Mouse (Mus musculus) brain, embryonic 14.5 days (tissue): Measurements from ENCODE around the gene Ifnar2.

Source experiments
- CTCF ChIP-seq: fragments of 200-500 bp; IDR thresholded peaks from 2 replicates; pipeline ENCODE4 v1.5.1; 2012; ENCODE audit warnings: inconsistent platforms, mild to moderate bottlenecking, moderate library complexity, borderline replicate concordance; ENCODE audit not compliant: insufficient read depth, insufficient read length; ENCODE audit errors: extremely low read depth
- POLR2A ChIP-seq: fragments of 200-500 bp; IDR thresholded peaks from 2 replicates; pipeline ENCODE4 v1.6.1; 2012; ENCODE audit warnings: mild to moderate bottlenecking, inconsistent platforms, borderline replicate concordance; ENCODE audit not compliant: poor library complexity, insufficient read depth, insufficient read length, severe bottlenecking; ENCODE audit errors: extremely low read depth

GRCm38 (mm10) chr16:91391421-91391820, 18.8 kb downstream of the Ifnar2 start, which contains the start of gene Gm21970:
- TF ChIP-seq CTCF (no peak), POLR2A (no peak)
